Mouse (Mus musculus): ENCODE data around the gene Pde4c. TPM values are rescaled to one million over a fixed set of nuclear protein-coding genes. Genes with fewer than 3 reads are reported as not detected.

Gene Pde4c
- polyA plus RNA-seq, 1 experiment from 2014 or later, result 8.8 TPM

DNA sequence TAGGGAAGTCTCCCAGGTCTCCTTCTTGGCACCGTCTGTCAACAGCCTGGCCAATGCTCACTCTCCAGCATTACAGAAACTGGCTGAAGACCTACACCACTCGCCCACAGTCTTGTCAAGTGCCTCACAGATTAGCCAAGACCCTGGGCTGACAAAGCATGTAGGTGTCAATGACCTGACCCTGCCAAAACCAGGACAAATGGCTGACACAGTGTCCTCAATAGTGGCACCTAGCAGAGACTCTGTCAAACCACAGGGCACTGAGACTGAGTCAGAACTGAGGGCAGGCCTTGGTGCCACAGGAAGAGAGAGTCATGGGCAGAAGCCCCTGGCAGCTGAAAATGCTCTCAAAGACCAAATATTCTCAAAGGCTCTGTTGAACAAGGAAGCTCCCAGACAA lies 8.4 kb upstream of the Pde4c start:
- H3K4me2 ChIP-seq (replicated peaks; ENCODE audit: low read depth, low read length), result no peak overlapping the region
- no peak for ATAC-seq (ENCODE audit: low FRiP score, low TSS enrichment)

DNA sequence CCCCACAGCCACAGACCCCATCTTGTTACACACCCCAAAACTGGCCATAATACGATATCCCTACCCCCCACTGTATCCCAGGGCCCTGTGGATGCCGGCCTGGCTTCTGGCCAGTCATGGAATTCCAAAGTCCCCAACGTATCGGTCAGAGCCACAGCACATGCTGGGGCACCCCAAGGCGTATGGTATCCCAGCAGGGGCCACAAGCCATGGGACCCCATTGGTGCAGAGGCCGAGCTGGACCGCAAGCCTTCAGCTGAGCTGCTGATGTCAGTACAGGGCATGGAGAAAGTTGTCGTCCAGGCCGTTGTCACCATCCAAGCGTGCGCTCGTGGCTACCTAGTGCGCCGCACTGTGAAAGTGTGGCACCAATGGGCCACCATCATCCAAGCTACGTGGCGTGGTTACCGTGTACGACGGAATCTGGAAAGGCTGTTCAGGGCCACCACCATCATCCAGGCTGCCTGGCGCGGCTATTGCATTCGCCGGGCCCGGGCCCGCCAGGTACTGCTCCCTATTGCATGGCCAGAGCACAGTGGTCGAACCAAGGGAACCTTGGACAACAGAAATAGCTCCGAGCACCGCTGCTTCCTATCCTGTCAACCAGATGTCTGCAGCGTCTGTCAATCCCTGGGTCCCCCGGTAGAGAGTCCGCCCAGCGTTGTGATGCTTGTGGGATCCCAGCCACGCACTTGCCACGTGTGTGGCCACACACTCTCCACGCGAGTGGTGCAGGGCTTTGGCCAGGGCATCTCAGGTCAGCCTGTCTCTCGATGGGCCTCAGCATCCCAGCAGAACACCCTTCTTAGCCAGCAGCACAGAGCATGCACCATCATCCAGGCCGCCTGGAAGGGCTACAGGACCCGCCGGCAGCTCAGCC lies 6.8 kb upstream of the Pde4c start:
- Histone ChIP-seq H3K4me1 (ENCODE audit: insufficient read depth, low read length) (peaks cover 6% of the 10 kb centered on the region), H3K27ac (ENCODE audit: low read length) (no peak overlapping the region), H3K9me3 (ENCODE audit: low read length) (no peaks in the 10 kb centered on the region), H3K4me3 (ENCODE audit: low read length) (no peak overlapping the region), H3K4me2 (replicated peaks; ENCODE audit: low read depth, low read length) (no peak overlapping the region), H3K36me3 (ENCODE audit: insufficient read depth, low read length) (no peaks in the 10 kb centered on the region), H3K27me3 (ENCODE audit: insufficient read depth, low read length) (no peaks in the 10 kb centered on the region), H3K9ac (replicated peaks; ENCODE audit: low read length) (no peak overlapping the region)
- ATAC-seq (ENCODE audit: low FRiP score, low TSS enrichment), result no peak
- WGBS, result 88% methylated on average over 40 of the region's 40 CpGs

More for the DNA sequence above, 8.4 kb upstream of the Pde4c start:
- H3K36me3 ChIP-seq (ENCODE audit: insufficient read depth, low read length), result no peaks in the 10 kb centered on the region
- 42% methylated on average over 2 of the region's 2 CpGs for WGBS
- H3K9ac ChIP-seq (replicated peaks; ENCODE audit: low read length), result no peak overlapping the region
- peaks cover 6% of the 10 kb centered on the region for H3K4me1 ChIP-seq (ENCODE audit: insufficient read depth, low read length)
- H3K27me3 ChIP-seq (ENCODE audit: insufficient read depth, low read length), result no peaks in the 10 kb centered on the region
- no peak overlapping the region for H3K4me3 ChIP-seq (ENCODE audit: low read length)
- no peak overlapping the region for H3K27ac ChIP-seq (ENCODE audit: low read length)
- no peaks in the 10 kb centered on the region for H3K9me3 ChIP-seq (ENCODE audit: low read length)

DNA sequence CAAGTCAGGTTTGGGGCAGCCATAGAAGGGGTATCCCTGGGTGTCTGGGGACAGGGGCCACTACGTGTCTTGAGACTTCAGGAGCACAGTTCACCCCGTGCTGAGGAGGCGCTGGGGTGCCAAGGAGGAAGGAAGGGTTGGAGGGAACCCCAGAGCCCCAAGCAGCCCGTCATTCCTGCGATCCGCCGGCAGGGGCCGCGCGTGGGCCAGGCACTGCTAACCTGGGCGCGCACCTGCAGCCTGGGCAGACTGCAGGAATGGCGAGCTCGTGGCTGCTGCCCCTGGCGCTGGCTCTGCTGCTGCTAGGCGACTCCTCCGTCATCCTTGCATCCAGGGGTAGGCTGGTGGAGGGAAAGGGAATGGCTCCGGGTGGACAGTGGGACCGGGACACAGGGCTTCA lies 5.2 kb upstream of the Pde4c start, which contains the start of gene Gm3336:
Gene Gm3336, plus strand, starts transcription at position 247 of the 400 bp plus-strand sequence.
- H3K4me2 ChIP-seq (replicated peaks; ENCODE audit: low read depth, low read length), result no peak within 1 kb of the TSS
- H3K36me3 ChIP-seq (ENCODE audit: insufficient read depth, low read length), result no peaks in the 10 kb centered on the region
- H3K27me3 ChIP-seq (ENCODE audit: insufficient read depth, low read length), result no peaks in the 10 kb centered on the region
- H3K9me3 ChIP-seq (ENCODE audit: low read length), result no peaks in the 10 kb centered on the region
- no peak within 1 kb of the TSS for H3K27ac ChIP-seq (ENCODE audit: low read length)
- peak; percentile 8; the same call in 1 of the 2 replicates for ATAC-seq (ENCODE audit: low FRiP score, low TSS enrichment)
- 5% methylated on average over 19 of the region's 19 CpGs for WGBS
- H3K4me3 ChIP-seq (ENCODE audit: low read length), result no peak within 1 kb of the TSS
- H3K9ac ChIP-seq (replicated peaks; ENCODE audit: low read length), result no peak within 1 kb of the TSS; the same call in 1 of the 2 replicates
- H3K4me1 ChIP-seq (ENCODE audit: insufficient read depth, low read length), result peaks cover 7% of the 10 kb centered on the region

DNA sequence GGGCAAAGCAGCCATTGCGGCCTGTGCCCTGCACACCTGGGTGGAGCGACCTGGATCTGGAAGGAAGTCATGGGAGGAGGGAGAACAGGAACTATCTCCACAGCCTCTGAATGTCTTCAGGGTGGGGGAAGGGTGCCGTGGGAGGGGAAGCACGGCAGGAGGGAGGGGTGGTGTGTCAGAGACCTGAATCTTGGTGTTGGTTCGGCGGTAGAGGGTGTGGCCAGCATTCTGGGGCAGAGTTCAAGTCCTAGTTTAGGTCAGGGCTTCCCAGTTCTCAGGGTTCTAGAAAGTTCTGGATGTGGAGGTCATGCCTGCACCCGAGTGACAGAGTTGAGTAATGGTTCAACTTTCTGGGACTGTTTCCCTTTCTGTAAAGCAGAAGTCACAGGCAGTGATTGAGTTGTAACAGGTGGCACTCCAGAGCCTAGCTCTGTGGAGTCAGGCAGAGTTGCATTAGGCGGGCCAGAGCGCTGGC lies 3.7 kb upstream of the Pde4c start:
- H3K4me3 ChIP-seq (ENCODE audit: low read length), result no peak overlapping the region
- peaks cover 14% of the 10 kb centered on the region for H3K4me1 ChIP-seq (ENCODE audit: insufficient read depth, low read length)
- H3K9ac ChIP-seq (replicated peaks; ENCODE audit: low read length), result no peak overlapping the region
- H3K27me3 ChIP-seq (ENCODE audit: insufficient read depth, low read length), result no peaks in the 10 kb centered on the region
- no peaks in the 10 kb centered on the region for H3K36me3 ChIP-seq (ENCODE audit: insufficient read depth, low read length)
- H3K27ac ChIP-seq (ENCODE audit: low read length), result no peak overlapping the region
- no peak for ATAC-seq (ENCODE audit: low FRiP score, low TSS enrichment)
- 56% methylated on average over 9 of the region's 9 CpGs for WGBS
- no peak overlapping the region for H3K4me2 ChIP-seq (replicated peaks; ENCODE audit: low read depth, low read length)
- no peaks in the 10 kb centered on the region for H3K9me3 ChIP-seq (ENCODE audit: low read length)

DNA sequence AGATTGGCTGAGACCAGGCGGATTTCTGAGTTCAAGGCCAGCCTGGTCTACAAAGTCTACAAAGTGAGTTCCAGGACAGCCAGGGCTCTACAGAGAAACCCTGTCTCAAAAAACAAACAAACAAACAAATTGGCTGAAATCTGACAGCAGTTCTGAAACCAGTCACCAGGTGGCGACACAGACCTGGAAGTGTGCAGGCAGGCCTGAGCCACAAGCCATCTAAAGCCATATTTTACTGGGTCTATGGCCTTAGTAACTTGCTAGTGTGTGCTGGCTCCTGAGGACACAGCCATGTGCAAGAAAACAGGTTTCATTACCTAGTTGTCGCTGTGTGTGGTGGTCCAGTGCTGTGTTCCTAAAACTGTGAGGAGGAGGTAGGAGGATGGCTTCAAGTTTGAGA lies 2.8 kb upstream of the Pde4c start:
- ATAC-seq (ENCODE audit: low FRiP score, low TSS enrichment), result 0 out of 2 replicates have a peak, but pooled peaks have one; percentile 17

DNA sequence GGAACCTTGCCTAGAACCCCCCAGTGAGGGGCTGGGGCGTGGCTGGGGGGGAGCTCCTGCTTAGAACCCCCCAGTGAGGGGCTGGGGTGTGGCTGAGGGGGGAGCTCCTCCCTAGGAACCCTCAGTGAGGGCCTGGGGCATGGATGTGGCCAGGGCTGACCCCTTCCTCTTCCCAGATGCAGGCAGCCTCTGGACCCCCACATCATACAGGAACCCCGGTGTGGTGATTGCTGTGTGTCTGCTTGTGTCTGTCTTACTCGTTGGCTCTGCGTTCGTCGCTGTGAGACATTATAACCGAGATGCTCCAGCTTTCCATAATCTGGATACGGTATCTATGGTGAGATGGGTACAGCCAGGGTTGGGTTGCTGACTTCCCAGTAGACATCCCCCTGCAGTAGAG lies 1.9 kb upstream of the Pde4c start:
- H3K36me3 ChIP-seq (ENCODE audit: insufficient read depth, low read length), result no peaks in the 10 kb centered on the region
- H3K9ac ChIP-seq (replicated peaks; ENCODE audit: low read length), result 0 out of 2 replicates have a peak overlapping the region, but pooled peaks have one; percentile 26
- 85% methylated on average over 8 of the region's 8 CpGs for WGBS
- ATAC-seq (ENCODE audit: low FRiP score, low TSS enrichment), result no peak
- no peaks in the 10 kb centered on the region for H3K9me3 ChIP-seq (ENCODE audit: low read length)
- H3K27me3 ChIP-seq (ENCODE audit: insufficient read depth, low read length), result no peaks in the 10 kb centered on the region
- peaks cover 18% of the 10 kb centered on the region for H3K4me1 ChIP-seq (ENCODE audit: insufficient read depth, low read length)
- no peak overlapping the region for H3K4me2 ChIP-seq (replicated peaks; ENCODE audit: low read depth, low read length)
- H3K4me3 ChIP-seq (ENCODE audit: low read length), result no peak overlapping the region
- H3K27ac ChIP-seq (ENCODE audit: low read length), result no peak overlapping the region

More for the DNA sequence above, 2.8 kb upstream of the Pde4c start:
- Histone ChIP-seq H3K36me3 (ENCODE audit: insufficient read depth, low read length) (no peaks in the 10 kb centered on the region), H3K27ac (ENCODE audit: low read length) (no peak overlapping the region), H3K4me2 (replicated peaks; ENCODE audit: low read depth, low read length) (no peak overlapping the region), H3K27me3 (ENCODE audit: insufficient read depth, low read length) (no peaks in the 10 kb centered on the region), H3K9ac (replicated peaks; ENCODE audit: low read length) (no peak overlapping the region), H3K4me3 (ENCODE audit: low read length) (no peak overlapping the region), H3K9me3 (ENCODE audit: low read length) (no peaks in the 10 kb centered on the region), H3K4me1 (ENCODE audit: insufficient read depth, low read length) (peaks cover 18% of the 10 kb centered on the region)
- 5% methylated on average over 3 of the region's 3 CpGs for WGBS

DNA sequence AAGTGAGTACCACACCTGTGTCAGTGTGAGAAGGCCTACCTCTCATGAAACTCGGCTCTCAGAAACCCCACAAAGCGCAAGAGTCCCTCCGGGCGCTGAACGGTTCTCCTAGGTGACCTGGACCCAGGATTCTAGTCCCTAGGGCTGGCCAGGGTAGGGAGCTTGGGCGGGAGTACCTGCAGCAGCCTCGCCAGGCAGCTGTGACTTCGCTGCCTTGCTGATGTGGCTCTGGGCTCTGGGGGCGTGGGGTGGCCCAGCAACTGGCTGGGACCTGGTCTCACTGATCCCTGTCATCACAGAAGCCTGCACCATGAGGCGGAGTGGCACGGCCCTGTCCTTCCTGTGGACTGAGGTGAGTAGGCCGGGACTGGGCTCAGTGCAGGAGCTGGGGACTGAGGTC lies 696 bp downstream of the Pde4c start:
- peak; percentile 13; the same call in 1 of the 2 replicates for ATAC-seq (ENCODE audit: low FRiP score, low TSS enrichment)
- Histone ChIP-seq H3K27me3 (ENCODE audit: insufficient read depth, low read length) (peaks cover 5% of the 10 kb centered on the region; the same call in 1 of the 2 replicates), H3K27ac (ENCODE audit: low read length) (peak overlapping the region; percentile 94), H3K4me1 (ENCODE audit: insufficient read depth, low read length) (peaks cover 18% of the 10 kb centered on the region), H3K4me3 (ENCODE audit: low read length) (peak overlapping the region; percentile 19), H3K4me2 (replicated peaks; ENCODE audit: low read depth, low read length) (peak overlapping the region; percentile 35), H3K9me3 (ENCODE audit: low read length) (no peaks in the 10 kb centered on the region), H3K9ac (replicated peaks; ENCODE audit: low read length) (peak overlapping the region; percentile 55), H3K36me3 (ENCODE audit: insufficient read depth, low read length) (no peaks in the 10 kb centered on the region)
- 62% methylated on average over 12 of the region's 12 CpGs for WGBS

DNA sequence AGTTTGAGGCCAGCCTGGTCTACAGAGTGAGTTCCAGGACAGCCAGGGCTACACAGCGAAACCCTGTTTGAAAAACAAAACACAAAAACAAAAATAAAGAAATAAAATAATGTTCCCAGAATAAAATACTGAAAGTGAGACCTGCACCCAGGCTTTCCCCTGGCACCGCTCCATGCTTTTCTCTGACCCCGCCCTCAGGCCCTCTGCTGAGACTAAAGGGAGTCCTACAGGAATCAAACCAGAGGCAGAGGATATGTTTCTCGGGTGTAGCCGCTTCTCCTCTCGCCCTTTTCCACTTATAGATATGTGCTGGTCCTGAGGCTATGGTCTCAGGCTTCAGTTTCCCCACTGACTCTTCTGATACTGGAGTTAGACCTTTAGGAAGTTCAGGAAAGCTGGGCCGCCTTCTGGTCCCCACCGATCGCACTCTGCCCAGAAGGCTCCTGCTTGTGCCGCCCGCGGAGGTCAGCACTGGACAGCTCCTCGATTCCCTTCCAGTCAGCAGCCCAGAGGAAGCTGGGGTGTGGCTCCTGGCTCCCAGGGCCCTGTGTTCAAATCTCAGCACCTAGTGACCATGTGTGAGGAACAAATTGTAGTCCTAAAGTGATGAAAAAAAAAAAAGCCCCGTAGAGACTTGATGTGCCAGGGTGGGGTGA lies 2.4 kb downstream of the Pde4c start:
- Histone ChIP-seq H3K9ac (replicated peaks; ENCODE audit: low read length) (no peak overlapping the region), H3K27me3 (ENCODE audit: insufficient read depth, low read length) (peaks cover 5% of the 10 kb centered on the region; the same call in 1 of the 2 replicates), H3K4me1 (ENCODE audit: insufficient read depth, low read length) (peaks cover 23% of the 10 kb centered on the region), H3K36me3 (ENCODE audit: insufficient read depth, low read length) (no peaks in the 10 kb centered on the region), H3K27ac (ENCODE audit: low read length) (no peak overlapping the region), H3K9me3 (ENCODE audit: low read length) (no peaks in the 10 kb centered on the region), H3K4me3 (ENCODE audit: low read length) (no peak overlapping the region), H3K4me2 (replicated peaks; ENCODE audit: low read depth, low read length) (no peak overlapping the region)
- 26% methylated on average over 14 of the region's 14 CpGs for WGBS
- no peak for ATAC-seq (ENCODE audit: low FRiP score, low TSS enrichment)

DNA sequence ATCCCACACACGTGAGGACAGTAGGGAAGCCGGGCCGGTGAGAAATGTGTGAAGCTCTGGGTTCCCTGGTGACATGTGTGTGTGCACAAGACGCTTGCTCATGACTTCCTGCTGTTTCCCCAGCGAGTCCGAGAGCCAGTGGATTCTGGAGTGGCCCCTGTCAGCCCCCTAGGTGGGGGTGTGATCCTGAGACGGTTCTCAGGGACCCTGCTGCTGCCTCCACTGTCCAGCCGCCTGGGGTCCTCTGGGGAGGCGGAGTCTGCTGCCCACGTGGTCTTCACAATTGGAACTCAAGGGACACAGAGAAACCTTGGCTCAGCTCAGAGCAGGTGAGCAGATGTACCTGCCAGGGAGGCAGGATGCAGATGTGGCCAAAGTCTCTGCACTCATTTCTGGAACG lies 3.2 kb downstream of the Pde4c start:
- WGBS, result 43% methylated on average over 11 of the region's 11 CpGs
- ATAC-seq (ENCODE audit: low FRiP score, low TSS enrichment), result no peak

More for the DNA sequence above, 3.2 kb downstream of the Pde4c start:
- peaks cover 5% of the 10 kb centered on the region; the same call in 1 of the 2 replicates for H3K27me3 ChIP-seq (ENCODE audit: insufficient read depth, low read length)
- no peaks in the 10 kb centered on the region for H3K36me3 ChIP-seq (ENCODE audit: insufficient read depth, low read length)
- H3K9me3 ChIP-seq (ENCODE audit: low read length), result no peaks in the 10 kb centered on the region
- no peak overlapping the region for H3K4me3 ChIP-seq (ENCODE audit: low read length)
- H3K27ac ChIP-seq (ENCODE audit: low read length), result no peak overlapping the region
- no peak overlapping the region for H3K9ac ChIP-seq (replicated peaks; ENCODE audit: low read length)
- H3K4me2 ChIP-seq (replicated peaks; ENCODE audit: low read depth, low read length), result no peak overlapping the region
- peaks cover 23% of the 10 kb centered on the region for H3K4me1 ChIP-seq (ENCODE audit: insufficient read depth, low read length)
